Mouse (Mus musculus) liver, embryonic 14.5 days (tissue): ENCODE measurements around the gene Fgfr2.

Experiments used
- CTCF ChIP-seq: IDR thresholded peaks from 2 replicates; pipeline ENCODE4 v1.5.1; 2016; ENCODE audit warnings: antibody characterized with exemption, low read depth, control low read depth
- EP300 ChIP-seq: IDR thresholded peaks from 2 replicates; pipeline ENCODE4 v1.6.1; 2016; ENCODE audit warnings: antibody characterized with exemption, low read depth

DNA sequence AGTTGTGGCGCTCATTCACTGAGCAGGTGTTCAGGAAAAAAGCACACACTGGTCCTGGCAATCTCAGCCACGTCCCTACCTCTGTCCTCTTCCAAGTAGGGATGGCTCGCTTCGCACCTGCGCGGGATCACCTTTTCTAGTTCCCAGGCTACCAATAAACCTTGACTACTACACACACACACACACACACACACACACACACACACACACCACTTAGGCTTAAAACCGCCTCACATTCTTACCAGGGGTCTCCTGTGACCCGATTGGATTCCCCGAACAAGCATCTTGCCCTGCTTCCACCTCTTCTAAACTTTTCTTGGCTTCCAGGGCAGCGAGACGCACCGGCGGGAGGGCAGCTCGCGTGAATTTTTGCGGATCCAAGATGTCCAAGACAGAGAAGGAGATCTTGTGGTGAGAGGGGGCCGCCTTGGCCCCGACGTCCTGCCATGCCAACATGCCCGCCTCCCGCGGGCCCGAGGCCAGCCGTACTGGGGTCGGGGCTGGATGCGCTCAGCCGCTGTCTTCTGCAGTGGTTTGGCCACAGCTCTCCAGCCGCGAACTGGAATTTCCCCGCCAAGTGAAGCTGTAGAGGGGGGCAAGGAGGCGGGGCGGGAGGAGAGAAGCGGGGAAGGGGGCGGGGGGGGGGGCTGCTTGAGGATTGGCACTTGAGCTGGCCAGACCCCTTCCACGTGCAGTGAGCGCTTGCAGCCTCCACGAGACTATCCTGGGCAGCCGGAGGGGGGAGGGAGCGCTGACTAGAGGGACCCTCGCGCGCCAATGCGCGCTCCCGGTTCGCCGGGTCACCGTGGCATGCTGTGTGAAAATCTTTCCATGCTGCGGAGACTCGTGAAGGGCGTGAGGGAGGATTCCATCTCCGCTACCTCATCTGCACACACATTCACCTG is 523.8 kb downstream of the Fgfr2 start, which contains the start of gene Nkx1-2:
- TF ChIP-seq CTCF (no peak), EP300 (no peak)
